Mouse (Mus musculus): ENCODE data around the gene Narfl. TPM values are rescaled to one million over a fixed set of nuclear protein-coding genes. Genes with fewer than 3 reads are reported as not detected.

The Narfl gene
- polyA plus RNA-seq (2012; fragmentation: generic; extraction: Trizol): 31.4 TPM

GRCm38 (mm10) chr17:25773549-25774120 is at the start of gene Narfl:
TSS of gene Narfl (plus strand) at chr17:25773776.
- H3K36me3 ChIP-seq (ENCODE audit: control insufficient read depth, insufficient read depth): no peaks in the 10 kb centered on the region
- H3ac ChIP-seq (ENCODE audit: control insufficient read depth, insufficient read length): peak within 1 kb of the TSS; percentile 2
- peaks cover 8% of the 10 kb centered on the region for H3K79me2 ChIP-seq (ENCODE audit: control insufficient read depth, insufficient read depth)
- peak within 1 kb of the TSS; percentile 45 for H3K4me3 ChIP-seq
- TF ChIP-seq REST (IDR thresholded peaks at IDR 0.05; ENCODE audit: insufficient read depth, insufficient read length) (peak; percentile 37), SRF (IDR thresholded peaks at IDR 0.05; ENCODE audit: control insufficient read depth, insufficient read length, low read depth) (no peak), POLR2AphosphoS2 (IDR thresholded peaks at IDR 0.05; ENCODE audit: insufficient read length, low read depth) (peak; percentile 74), MYOD1 (IDR thresholded peaks at IDR 0.05; ENCODE audit: control insufficient read depth in 1 of 3, insufficient read length in 2 of 3, low read depth in 2 of 3) (no peak), POLR2A (IDR thresholded peaks at IDR 0.05; ENCODE audit: insufficient read length, low read depth) (peak; percentile 85), MYOG (IDR thresholded peaks at IDR 0.05; ENCODE audit: control insufficient read depth in 1 of 3, insufficient read depth in 1 of 3, insufficient read length in 2 of 3, low read depth in 2 of 3) (no peak)
- no peaks in the 10 kb centered on the region for H3K27me3 ChIP-seq (ENCODE audit: control insufficient read depth, insufficient read depth, insufficient read length)
- peak within 1 kb of the TSS; percentile 96 for H3K4me2 ChIP-seq (ENCODE audit: low read depth)

- Histone ChIP-seq H3K4me3 (no peak overlapping the region), H3ac (ENCODE audit: control insufficient read depth, insufficient read length) (no peak overlapping the region), H3K4me2 (ENCODE audit: low read depth) (no peak overlapping the region), H3K27me3 (ENCODE audit: control insufficient read depth, insufficient read depth, insufficient read length) (no peaks in the 10 kb centered on the region), H3K36me3 (ENCODE audit: control insufficient read depth, insufficient read depth) (no peaks in the 10 kb centered on the region), H3K79me2 (ENCODE audit: control insufficient read depth, insufficient read depth) (peaks cover 5% of the 10 kb centered on the region)
- TF ChIP-seq POLR2AphosphoS2 (IDR thresholded peaks at IDR 0.05; ENCODE audit: insufficient read length, low read depth): no peak
Observed at GRCm38 (mm10) chr17:25723919-25724318, 49.7 kb upstream of the Narfl start.

- TF ChIP-seq CEBPB (IDR thresholded peaks at IDR 0.05; ENCODE audit: insufficient read depth, poor library complexity, severe bottlenecking): no peak
- no peak for TF ChIP-seq MYOD1 (IDR thresholded peaks at IDR 0.05; ENCODE audit: control insufficient read depth in 1 of 3, insufficient read length in 2 of 3, low read depth in 2 of 3)
- TF ChIP-seq MAX (IDR thresholded peaks at IDR 0.05; ENCODE audit: low read depth): no peak
- TF ChIP-seq E2F4 (IDR thresholded peaks at IDR 0.05; ENCODE audit: insufficient read depth): no peak
- TF ChIP-seq POLR2A (IDR thresholded peaks at IDR 0.05; ENCODE audit: insufficient read length, low read depth): no peak
- TF ChIP-seq SRF (IDR thresholded peaks at IDR 0.05; ENCODE audit: control insufficient read depth, insufficient read length, low read depth): no peak
- no peak for TF ChIP-seq POLR2AphosphoS2 (IDR thresholded peaks at IDR 0.05; ENCODE audit: insufficient read length, low read depth)
- no peak for TF ChIP-seq TCF12 (IDR thresholded peaks at IDR 0.05; ENCODE audit: insufficient read depth, poor library complexity, severe bottlenecking)
- no peak for TF ChIP-seq TCF3 (IDR thresholded peaks at IDR 0.05; ENCODE audit: insufficient read length, low read depth)
- no peak for TF ChIP-seq REST (IDR thresholded peaks at IDR 0.05; ENCODE audit: insufficient read depth, insufficient read length)
- TF ChIP-seq MYOG (IDR thresholded peaks at IDR 0.05; ENCODE audit: control insufficient read depth in 1 of 3, insufficient read depth in 1 of 3, insufficient read length in 2 of 3, low read depth in 2 of 3): no peak
- TF ChIP-seq USF1 (IDR thresholded peaks at IDR 0.05; ENCODE audit: low read depth): no peak
- Histone ChIP-seq H3K4me3 (no peak overlapping the region), H3K4me2 (ENCODE audit: low read depth) (no peak overlapping the region), H3K36me3 (ENCODE audit: control insufficient read depth, insufficient read depth) (no peaks in the 10 kb centered on the region), H3ac (ENCODE audit: control insufficient read depth, insufficient read length) (no peak overlapping the region), H3K27me3 (ENCODE audit: control insufficient read depth, insufficient read depth, insufficient read length) (no peaks in the 10 kb centered on the region), H3K79me2 (ENCODE audit: control insufficient read depth, insufficient read depth) (peaks cover 5% of the 10 kb centered on the region)
Observed at GRCm38 (mm10) chr17:25725264-25725663, 48.3 kb upstream of the Narfl start.

GRCm38 (mm10) chr17:25727265-25728008 is 46.1 kb upstream of the Narfl start, which contains the start of the genes Chtf18 and Rpusd1:
TSS of gene Chtf18 (minus strand) at chr17:25727419.
TSS of gene Rpusd1 (plus strand) at chr17:25727670.
- Histone ChIP-seq H3K36me3 (ENCODE audit: control insufficient read depth, insufficient read depth) (no peaks in the 10 kb centered on the region), H3K27me3 (ENCODE audit: control insufficient read depth, insufficient read depth, insufficient read length) (no peaks in the 10 kb centered on the region)

GRCm38 (mm10) chr17:25728009-25728270 is 45.6 kb upstream of the Narfl start:
- Histone ChIP-seq H3ac (ENCODE audit: control insufficient read depth, insufficient read length) (peak overlapping the region; percentile 4), H3K79me2 (ENCODE audit: control insufficient read depth, insufficient read depth) (peaks cover 5% of the 10 kb centered on the region), H3K27me3 (ENCODE audit: control insufficient read depth, insufficient read depth, insufficient read length) (no peaks in the 10 kb centered on the region), H3K4me3 (peak overlapping the region; percentile 42), H3K4me2 (ENCODE audit: low read depth) (peak overlapping the region; percentile 80), H3K36me3 (ENCODE audit: control insufficient read depth, insufficient read depth) (no peaks in the 10 kb centered on the region)
- TF ChIP-seq POLR2A (IDR thresholded peaks at IDR 0.05; ENCODE audit: insufficient read length, low read depth) (no peak), SRF (IDR thresholded peaks at IDR 0.05; ENCODE audit: control insufficient read depth, insufficient read length, low read depth) (no peak), MYOD1 (IDR thresholded peaks at IDR 0.05; ENCODE audit: control insufficient read depth in 1 of 3, insufficient read length in 2 of 3, low read depth in 2 of 3) (no peak), MAX (IDR thresholded peaks at IDR 0.05; ENCODE audit: low read depth) (no peak), CEBPB (IDR thresholded peaks at IDR 0.05; ENCODE audit: insufficient read depth, poor library complexity, severe bottlenecking) (no peak), TCF12 (IDR thresholded peaks at IDR 0.05; ENCODE audit: insufficient read depth, poor library complexity, severe bottlenecking) (no peak), E2F4 (IDR thresholded peaks at IDR 0.05; ENCODE audit: insufficient read depth) (no peak), REST (IDR thresholded peaks at IDR 0.05; ENCODE audit: insufficient read depth, insufficient read length) (no peak), TCF3 (IDR thresholded peaks at IDR 0.05; ENCODE audit: insufficient read length, low read depth) (no peak)

More at GRCm38 (mm10) chr17:25727265-25728008, 46.1 kb upstream of the Narfl start, which contains the start of the genes Chtf18 and Rpusd1:
- Histone ChIP-seq H3K4me3 (peak within 1 kb of the TSS; percentile 42), H3K79me2 (ENCODE audit: control insufficient read depth, insufficient read depth) (peaks cover 5% of the 10 kb centered on the region), H3K4me2 (ENCODE audit: low read depth) (peak within 1 kb of the TSS; percentile 92), H3ac (ENCODE audit: control insufficient read depth, insufficient read length) (peak within 1 kb of the TSS; percentile 4)
- TF ChIP-seq E2F4 (IDR thresholded peaks at IDR 0.05; ENCODE audit: insufficient read depth) (peak; percentile 93), MYOG (IDR thresholded peaks at IDR 0.05; ENCODE audit: control insufficient read depth in 1 of 3, insufficient read depth in 1 of 3, insufficient read length in 2 of 3, low read depth in 2 of 3) (no peak), POLR2AphosphoS2 (IDR thresholded peaks at IDR 0.05; ENCODE audit: insufficient read length, low read depth) (peak; percentile 71), POLR2A (IDR thresholded peaks at IDR 0.05; ENCODE audit: insufficient read length, low read depth) (peak; percentile 84)

Data from myocyte (in vitro differentiated cells).